Mouse (Mus musculus) macrophage (primary cell): ENCODE data around the gene Ccn2. TPM values are rescaled to one million over a fixed set of nuclear protein-coding genes. Genes with fewer than 3 reads are reported as not detected.
A peak's percentile ranks its signal among the peaks of the same experiment; 100 is the strongest.

Experiments
- H3K27ac ChIP-seq: fragments of 350-480 bp; formaldehyde crosslinking; 2 replicates; pipeline ENCODE4 v1.9.0; 2021
- H3K36me3 ChIP-seq: fragments of 350-480 bp; formaldehyde crosslinking; 2 replicates; pipeline ENCODE4 v1.9.0; 2021; ENCODE audit errors: inconsistent target
- H3K4me3 ChIP-seq: fragments of 350-480 bp; formaldehyde crosslinking; 2 replicates; pipeline ENCODE4 v1.9.0; 2021; ENCODE audit errors: inconsistent target
- H3K79me2 ChIP-seq: fragments of 350-480 bp; formaldehyde crosslinking; 2 replicates; pipeline ENCODE4 v1.9.0; 2021; ENCODE audit errors: inconsistent target
- WGBS: methylation state at CpG from one replicate; pipeline ENCODE4 v1.1.7; 2026; ENCODE audit warnings: inconsistent platforms; ENCODE audit not compliant: missing documents; 5-methylcytosine and 5-hydroxymethylcytosine counted together
- polyA plus RNA-seq: library from polyadenylated mRNA; stranded (reverse); fragments of 250-400 nt; gene quantifications from 3 replicates; pipeline ENCODE4 v1.2.4, GENCODE M21; 2018; ENCODE audit warnings: inconsistent platforms

Ccn2 gene
- polyA plus RNA-seq, 1 experiment from 2014 or later: 0.30 TPM

GRCm38 (mm10) chr10:24641416-24642140 is 46.3 kb downstream of the Ccn2 start:
- WGBS: 21% methylated on average over 13 of the region's 14 CpGs
- Histone ChIP-seq H3K27ac (peak overlapping the region; percentile 87), H3K4me3 (no peak overlapping the region), H3K79me2 (no peaks in the 10 kb centered on the region), H3K36me3 (no peaks in the 10 kb centered on the region)

DNA sequence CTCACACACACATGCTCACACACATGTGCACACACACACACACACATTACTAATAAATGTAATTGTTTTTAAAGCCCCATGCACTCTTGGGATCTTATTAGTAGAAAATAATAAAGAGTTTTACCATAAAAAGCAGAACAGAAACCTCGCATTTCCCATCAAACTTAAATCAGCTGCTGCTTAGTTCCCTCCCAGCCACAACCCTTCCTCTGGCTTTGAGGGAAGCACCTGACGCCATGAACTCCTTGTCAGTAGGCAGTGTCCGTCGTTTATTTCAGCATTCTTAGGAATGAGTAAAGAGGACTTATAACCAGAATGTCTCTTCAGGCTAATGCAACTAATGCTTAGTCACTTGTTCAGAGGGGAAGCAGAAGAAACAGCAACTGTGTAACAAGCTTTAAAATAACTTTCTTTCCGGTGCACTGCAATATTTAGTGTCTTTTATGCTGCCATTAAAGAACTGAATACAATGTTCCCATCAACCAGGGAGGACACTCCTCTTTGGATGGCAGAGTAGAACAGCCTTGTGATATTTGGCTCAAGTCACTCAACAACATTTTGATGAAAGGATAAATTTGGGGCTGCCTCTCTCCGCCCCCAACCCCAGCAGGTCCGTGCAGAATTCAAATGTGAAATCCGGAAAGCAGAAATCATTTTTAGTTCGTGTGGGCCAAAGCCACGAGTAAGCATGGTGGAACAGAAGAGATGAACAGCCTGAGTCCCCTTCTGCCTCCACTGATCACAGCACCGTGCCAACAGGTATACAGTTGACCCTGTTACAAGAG is 47.7 kb downstream of the Ccn2 start:
- peak overlapping the region; percentile 87 for H3K27ac ChIP-seq
- H3K4me3 ChIP-seq: no peak overlapping the region; the same call in 1 of the 2 replicates
- no peaks in the 10 kb centered on the region for H3K79me2 ChIP-seq
- 15% methylated on average over 11 of the region's 11 CpGs for WGBS
- H3K36me3 ChIP-seq: no peaks in the 10 kb centered on the region

DNA sequence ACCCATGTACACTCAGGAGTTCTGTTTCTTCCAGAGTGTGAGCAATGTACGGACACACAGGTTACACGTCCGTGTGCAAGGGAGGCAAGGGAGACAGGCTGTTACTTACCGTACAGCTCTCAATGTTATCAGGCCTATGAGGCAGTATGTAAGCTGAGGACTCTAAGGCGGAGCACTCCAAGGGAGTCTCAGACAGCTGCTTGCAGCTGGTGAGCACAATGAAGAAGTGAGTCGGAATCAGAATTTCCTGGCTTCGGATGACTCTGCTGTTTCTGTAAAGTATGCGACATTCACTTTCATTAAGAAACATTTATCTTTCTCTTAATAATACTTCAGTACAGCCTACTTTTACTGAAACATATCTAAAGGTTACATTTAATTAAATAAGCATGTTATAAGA is 49.9 kb downstream of the Ccn2 start:
- no peak overlapping the region for H3K27ac ChIP-seq
- H3K36me3 ChIP-seq: no peaks in the 10 kb centered on the region
- H3K4me3 ChIP-seq: no peak overlapping the region
- WGBS: 81% methylated on average over 8 of the region's 8 CpGs
- H3K79me2 ChIP-seq: no peaks in the 10 kb centered on the region

Other genes starting within 250 kb of the Ccn2 start
- gene Enpp1, start 116.7 kb downstream of the Ccn2 start, polyA plus RNA-seq: 14.4 to 16.1 TPM (median 15.6 TPM) in 3 replicates
- not detected in 3 replicates for gene Enpp3, start 247.4 kb downstream of the Ccn2 start, polyA plus RNA-seq